Mouse (Mus musculus) heart, adult 2 months (tissue): ENCODE measurements at regions not wholly inside any gene's neighbourhood (a gene's known extent, or its start where the extent isn't known, plus 50 kb on each side); places are given as distances from the start of the nearest gene placed in this dataset.

Experiments used
- CTCF ChIP-seq: fragments of 200-600 bp; IDR thresholded peaks from 2 replicates; pipeline ENCODE4 v1.8.1; 2022; ENCODE audit warnings: antibody characterized with exemption, mild to moderate bottlenecking, moderate library complexity
- EP300 ChIP-seq: fragments of 200-500 bp; IDR thresholded peaks from 2 replicates; pipeline ENCODE4 v1.6.1; 2011; ENCODE audit warnings: low read depth, low read length, control low read depth; ENCODE audit not compliant: insufficient read depth

- TF ChIP-seq EP300 (no peak), CTCF (peak; percentile 28; the same call in 1 of the 2 replicates)
Measured at GRCm38 (mm10) chr2:106200130-106200529, 196.8 kb upstream of the Dnajc24 start.
